Mouse (Mus musculus) stomach, embryonic 14.5 days (tissue): ENCODE measurements around the gene Vav1. TPM values are rescaled to one million over a fixed set of nuclear protein-coding genes. Genes with fewer than 3 reads are reported as not detected.
"Not testable (repeated sequence)": the region's sequence is repeated elsewhere in the genome, so short reads cannot be mapped to it uniquely, and the experiment has no call there.

ENCODE experiments used
- ATAC-seq: fragments of 200-750 bp; cut with Nextera tagmentation; 2 replicates; pipeline ENCODE4 v1.8.0; 2017; ENCODE audit warnings: low read depth, moderate TSS enrichment; ENCODE audit not compliant: insufficient number of reproducible peaks, insufficient read depth, low FRiP score
- H3K27ac ChIP-seq: fragments of 300-500 bp; sonication (generic); 2 replicates; pipeline ENCODE4 v1.5.1; 2014; ENCODE audit warnings: mild to moderate bottlenecking, low read length, moderate library complexity, mixed read lengths
- H3K27me3 ChIP-seq: fragments of 300-500 bp; sonication (generic); 2 replicates; pipeline ENCODE4 v1.6.1; 2014; ENCODE audit warnings: low read length, control low read depth, mixed read lengths; ENCODE audit not compliant: control insufficient read depth, insufficient read depth
- H3K36me3 ChIP-seq: fragments of 300-500 bp; sonication (generic); 2 replicates; pipeline ENCODE4 v1.6.1; 2014; ENCODE audit warnings: mild to moderate bottlenecking, control low read depth, low read length, moderate library complexity, mixed read lengths; ENCODE audit not compliant: control insufficient read depth, insufficient read depth
- H3K4me1 ChIP-seq: fragments of 300-500 bp; sonication (generic); 2 replicates; pipeline ENCODE4 v1.6.1; 2014; ENCODE audit warnings: low read length, control low read depth, mixed read lengths; ENCODE audit not compliant: control insufficient read depth, insufficient read depth
- H3K4me2 ChIP-seq: fragments of 300-500 bp; sonication (generic); replicated peaks from 2 replicates; pipeline ENCODE4 v1.6.1; 2014; ENCODE audit warnings: low read depth, low read length, control low read depth
- H3K4me3 ChIP-seq: fragments of 300-500 bp; sonication (generic); 2 replicates; pipeline ENCODE4 v1.5.1; 2014; ENCODE audit warnings: low read depth, low read length, control low read depth
- H3K9ac ChIP-seq: fragments of 300-500 bp; sonication (generic); replicated peaks from 2 replicates; pipeline ENCODE4 v1.6.1; 2014; ENCODE audit warnings: low read depth, mild to moderate bottlenecking, control low read depth, low read length, moderate library complexity, mixed read lengths
- H3K9me3 ChIP-seq: fragments of 300-500 bp; sonication (generic); 2 replicates; pipeline ENCODE4 v1.6.1; 2016; ENCODE audit warnings: low read depth, low read length, control low read depth; ENCODE audit not compliant: control insufficient read depth
- WGBS: fragments of 180-500 bp; shearing (Covaris S2); extraction: QIAGEN DNeasy Blood & Tissue Kit; methylation state at CpG from one replicate; pipeline ENCODE4 v1.1.7; 2014; 5-methylcytosine and 5-hydroxymethylcytosine counted together
- polyA plus RNA-seq: library from polyadenylated mRNA; unstranded; fragments of >200 nt; fragmentation: Nextera tagmentation; extraction: Ambion mirVana; gene quantifications from 2 replicates; pipeline ENCODE4 v1.2.1, GENCODE M21; 2014

Gene Vav1
- polyA plus RNA-seq, 1 experiment from 2014 or later: 1.8 TPM

DNA sequence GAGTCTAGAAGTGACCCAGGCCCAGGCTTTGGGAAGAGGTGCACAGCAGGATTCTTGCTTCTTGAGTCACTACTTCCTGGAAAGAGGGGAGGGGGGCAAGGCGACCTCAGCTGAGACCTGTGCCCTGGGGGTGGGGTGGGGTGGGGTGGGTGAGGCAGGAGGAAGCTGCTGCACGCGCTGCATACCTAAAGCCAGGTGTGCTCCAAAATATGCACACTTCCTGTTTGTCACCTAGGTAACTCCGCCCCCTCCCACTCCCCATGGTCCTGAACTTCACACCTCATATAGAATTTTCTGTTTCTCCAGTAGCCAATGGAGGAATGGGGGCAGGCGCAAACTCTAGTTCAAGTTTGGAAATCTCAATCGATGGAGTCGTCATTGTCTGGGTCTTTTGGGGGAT lies 5.1 kb upstream of the Vav1 start:
- no peak overlapping the region for H3K4me3 ChIP-seq
- no peak overlapping the region for H3K9ac ChIP-seq
- no peaks in the 10 kb centered on the region for H3K4me1 ChIP-seq
- no peak overlapping the region for H3K4me2 ChIP-seq
- H3K27ac ChIP-seq: no peak overlapping the region
- no peaks in the 10 kb centered on the region for H3K36me3 ChIP-seq
- no peaks in the 10 kb centered on the region for H3K9me3 ChIP-seq
- H3K27me3 ChIP-seq: no peaks in the 10 kb centered on the region
- WGBS: 31% methylated on average over 6 of the region's 7 CpGs
- ATAC-seq: no peak

DNA sequence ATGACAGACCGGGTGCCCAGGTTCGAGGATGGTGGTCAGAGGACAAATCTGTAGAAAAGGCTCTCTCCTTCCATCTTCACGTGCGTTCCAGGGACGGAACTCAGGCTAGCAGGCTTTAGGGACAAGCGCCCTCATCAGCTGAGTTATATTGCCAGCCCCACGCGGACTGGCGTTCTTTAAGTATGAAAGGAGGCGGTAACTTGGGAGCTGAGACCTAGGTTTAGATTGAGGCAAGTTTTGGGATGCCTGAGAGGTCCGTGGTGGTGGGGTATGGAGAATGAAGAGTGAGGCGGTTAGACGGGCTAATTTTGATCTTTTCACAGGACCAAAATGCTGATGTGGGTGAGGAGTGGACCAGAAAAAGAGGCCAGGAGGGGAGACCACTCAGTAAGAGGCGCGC lies 4.2 kb upstream of the Vav1 start:
- H3K27ac ChIP-seq: no peak overlapping the region
- H3K36me3 ChIP-seq: no peaks in the 10 kb centered on the region
- 6% methylated on average over 15 of the region's 15 CpGs for WGBS
- H3K27me3 ChIP-seq: no peaks in the 10 kb centered on the region
- no peaks in the 10 kb centered on the region for H3K9me3 ChIP-seq
- H3K9ac ChIP-seq: 0 out of 2 replicates have a peak overlapping the region, but pooled peaks have one; percentile 33
- no peaks in the 10 kb centered on the region for H3K4me1 ChIP-seq
- no peak for ATAC-seq
- peak overlapping the region; percentile 48 for H3K4me3 ChIP-seq
- peak overlapping the region; percentile 69 for H3K4me2 ChIP-seq

DNA sequence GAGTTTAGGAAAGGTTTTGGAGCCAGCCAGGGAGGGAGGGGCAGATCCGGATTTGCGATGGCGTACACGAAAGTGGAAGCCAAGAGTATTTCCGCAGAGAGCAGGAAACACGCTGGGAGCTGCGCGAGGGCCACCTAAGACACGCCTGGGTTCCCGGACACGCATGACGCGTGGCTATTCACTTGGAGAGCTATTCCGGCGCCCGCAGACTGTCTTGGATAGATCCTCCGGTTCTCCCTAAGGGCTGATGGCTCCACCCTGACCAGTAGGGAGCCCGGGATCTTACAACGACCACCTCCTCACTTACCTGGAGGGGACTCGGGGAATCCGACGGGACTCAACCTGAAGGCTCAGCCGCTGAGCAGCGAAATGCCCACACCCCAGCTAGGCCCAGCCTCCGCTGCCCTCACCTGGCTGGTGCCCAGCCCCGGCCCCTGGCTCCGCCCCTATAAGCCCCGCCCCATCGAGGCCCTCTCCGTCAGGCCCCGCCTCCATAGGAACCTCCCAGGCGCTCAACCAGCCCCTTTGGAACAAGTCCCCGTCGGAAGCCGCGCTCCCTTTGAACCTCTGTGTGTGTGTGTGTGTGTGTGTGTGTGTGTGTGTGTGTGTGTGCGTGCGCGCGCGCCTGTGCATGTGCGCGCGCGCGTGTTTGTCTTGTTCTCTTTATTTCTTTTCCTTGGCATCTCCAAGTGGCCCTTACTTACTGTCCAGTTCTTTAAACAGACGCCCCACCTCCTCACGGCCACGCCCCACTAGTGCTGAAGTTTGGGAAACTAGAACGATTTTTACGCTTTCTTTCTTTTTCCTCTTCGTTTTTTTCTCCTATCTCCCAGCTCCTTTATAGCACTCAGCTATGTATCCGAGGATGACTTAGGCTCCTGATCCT lies 3.5 kb upstream of the Vav1 start:
- WGBS: under 1% methylated on average over 51 of the region's 53 CpGs
- peak; percentile 86 for ATAC-seq

DNA sequence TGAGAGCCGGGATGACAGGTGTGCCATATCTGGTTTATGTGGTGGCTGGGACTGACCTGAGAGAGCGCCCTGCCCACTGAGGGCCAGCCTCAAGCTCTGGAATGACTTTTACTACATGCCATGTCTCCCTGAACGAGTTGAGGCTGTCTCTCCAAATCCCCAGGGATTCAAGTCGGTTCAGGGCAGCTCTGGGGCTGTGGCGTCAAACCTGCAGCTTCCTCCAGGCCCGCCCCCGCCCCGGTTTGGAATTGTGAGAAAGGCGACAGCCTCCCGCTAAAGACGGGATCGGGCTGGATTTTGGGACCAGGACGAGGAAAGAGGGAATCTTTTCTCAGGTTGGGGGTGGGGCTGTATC lies 2.9 kb upstream of the Vav1 start:
- Histone ChIP-seq H3K9ac (no peak overlapping the region), H3K4me2 (peak overlapping the region; percentile 69), H3K4me1 (no peaks in the 10 kb centered on the region), H3K27me3 (no peaks in the 10 kb centered on the region), H3K36me3 (no peaks in the 10 kb centered on the region), H3K9me3 (no peaks in the 10 kb centered on the region), H3K4me3 (peak overlapping the region; percentile 48), H3K27ac (no peak overlapping the region)
- ATAC-seq: no peak
- WGBS: 3% methylated on average over 13 of the region's 13 CpGs

More for the DNA sequence above, 3.5 kb upstream of the Vav1 start:
- Histone ChIP-seq H3K4me3 (peak overlapping the region; percentile 48), H3K27ac (no peak overlapping the region), H3K36me3 (no peaks in the 10 kb centered on the region), H3K27me3 (no peaks in the 10 kb centered on the region), H3K9ac (peak overlapping the region; percentile 33; the same call in 1 of the 2 replicates), H3K9me3 (no peaks in the 10 kb centered on the region), H3K4me2 (peak overlapping the region; percentile 69), H3K4me1 (no peaks in the 10 kb centered on the region)

DNA sequence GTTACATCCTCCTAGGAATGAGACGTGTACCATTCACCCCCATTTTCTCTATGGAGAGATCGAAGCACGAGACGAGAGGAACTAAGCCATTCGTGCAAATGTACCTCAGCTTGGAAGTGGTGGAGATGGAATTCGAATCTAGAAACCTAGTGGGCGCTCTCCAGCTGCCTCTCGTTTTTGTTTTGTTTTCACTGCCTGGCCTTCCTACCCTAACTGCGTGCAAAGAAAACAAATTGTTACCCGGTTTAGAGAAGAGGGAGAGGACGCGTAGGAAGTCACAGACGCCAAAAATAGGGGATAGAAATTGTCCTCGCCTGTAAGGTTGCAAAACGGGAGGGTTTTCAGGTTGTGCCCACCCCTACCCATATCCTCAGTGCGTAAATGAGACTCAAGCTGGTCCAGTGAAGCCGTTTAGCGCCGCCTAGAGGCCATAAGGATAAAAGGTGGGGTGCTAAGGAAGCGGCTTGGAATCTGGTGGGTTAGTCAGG lies 2.2 kb upstream of the Vav1 start:
- 1% methylated on average over 20 of the region's 20 CpGs for WGBS
- Histone ChIP-seq H3K27me3 (no peaks in the 10 kb centered on the region), H3K36me3 (no peaks in the 10 kb centered on the region), H3K9ac (no peak overlapping the region), H3K4me2 (peak overlapping the region; percentile 69), H3K4me3 (peak overlapping the region; percentile 48), H3K4me1 (no peaks in the 10 kb centered on the region), H3K9me3 (no peaks in the 10 kb centered on the region), H3K27ac (no peak overlapping the region)
- ATAC-seq: peak; percentile 31; the same call in 1 of the 2 replicates

DNA sequence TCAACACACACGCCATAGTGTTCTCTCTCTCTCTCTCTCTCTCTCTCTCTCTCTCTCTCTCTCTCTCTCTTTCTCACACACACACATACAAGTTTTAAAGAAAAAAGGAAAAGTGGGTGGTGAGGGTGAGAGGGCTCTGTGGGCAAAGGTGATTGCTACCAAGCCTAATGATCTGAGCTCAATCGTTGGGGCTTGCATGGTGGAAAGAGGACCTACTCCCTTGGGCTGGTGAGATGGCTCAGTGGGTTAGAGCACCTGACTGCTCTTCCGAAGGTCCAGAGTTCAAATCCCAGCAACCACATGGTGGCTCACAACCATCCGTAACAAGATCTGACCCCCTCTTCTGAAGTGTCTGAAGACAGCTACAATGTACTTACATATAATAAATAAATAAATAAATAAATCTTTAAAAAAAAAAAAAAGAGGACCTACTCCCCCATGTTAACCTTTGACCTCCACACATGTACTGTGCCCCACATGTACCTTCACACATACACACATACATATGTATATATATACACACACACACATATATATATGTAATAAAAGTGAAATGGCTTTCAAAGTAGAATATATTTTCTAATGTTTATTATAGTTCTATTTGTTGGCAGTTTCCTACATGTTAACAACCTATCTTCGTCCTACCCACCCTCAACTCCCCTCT lies 1.2 kb upstream of the Vav1 start:
- not testable (repeated sequence) for H3K27me3 ChIP-seq, H3K27ac ChIP-seq, H3K4me3 ChIP-seq, H3K36me3 ChIP-seq, H3K9me3 ChIP-seq, H3K9ac ChIP-seq, H3K4me2 ChIP-seq, ATAC-seq, H3K4me1 ChIP-seq
- WGBS: 82% methylated on average over 4 of the region's 5 CpGs

DNA sequence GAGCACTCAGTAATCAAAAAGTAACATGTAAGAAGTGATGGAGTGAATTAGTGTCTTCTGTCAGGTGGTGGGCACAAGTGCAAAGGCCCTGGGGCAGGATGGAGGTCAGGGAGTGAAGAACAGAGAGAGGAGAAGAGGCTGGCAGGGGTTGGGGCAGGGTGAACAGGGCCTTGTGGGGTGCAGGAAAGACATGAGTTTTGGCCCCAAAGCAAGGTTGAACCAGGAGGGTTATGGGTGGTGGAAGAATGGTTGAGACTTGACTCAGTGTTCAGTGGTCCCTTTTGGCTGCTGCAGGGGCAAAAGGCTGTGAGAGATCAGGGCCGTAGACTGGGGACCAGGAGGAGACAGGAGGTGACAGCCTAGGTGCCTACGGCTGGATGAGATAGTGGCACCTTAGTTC lies 363 bp upstream of the Vav1 start:
- 71% methylated on average over 2 of the region's 2 CpGs for WGBS
- no peak for ATAC-seq

DNA sequence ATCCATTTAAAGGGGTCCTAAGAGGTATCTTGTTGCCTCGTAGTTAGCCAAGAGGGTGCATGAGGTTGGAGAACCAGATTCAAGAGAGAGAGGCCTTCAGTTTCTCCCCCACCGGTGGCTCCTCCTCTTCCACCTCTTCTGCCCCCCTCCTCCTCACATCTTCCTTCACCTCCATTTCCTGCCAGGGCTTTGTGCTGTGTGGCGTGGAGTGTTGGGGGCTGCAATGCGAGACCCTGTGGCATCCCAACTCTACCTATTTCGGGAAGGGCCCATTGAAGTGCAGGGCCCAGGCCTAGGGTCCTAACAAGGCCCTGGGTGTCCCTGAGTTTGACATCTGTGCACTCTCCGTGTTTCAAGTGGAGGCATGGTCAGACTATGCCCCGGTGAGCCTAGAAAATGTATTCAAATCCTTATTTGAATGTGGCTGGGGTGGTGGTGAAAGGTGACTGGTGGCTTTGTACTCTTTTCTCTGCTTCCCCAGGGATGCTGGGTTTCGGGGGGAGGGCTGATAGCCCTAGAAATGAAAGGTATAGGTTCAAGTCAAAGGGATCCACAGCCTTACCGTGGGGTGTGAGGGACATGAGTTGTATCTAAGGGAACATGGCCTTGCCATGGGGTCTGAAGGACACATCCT lies 808 bp downstream of the Vav1 start:
- no peaks in the 10 kb centered on the region for H3K4me1 ChIP-seq
- ATAC-seq: no peak
- H3K36me3 ChIP-seq: no peaks in the 10 kb centered on the region
- H3K4me3 ChIP-seq: no peak overlapping the region; the same call in 1 of the 2 replicates
- H3K9ac ChIP-seq: no peak overlapping the region
- 63% methylated on average over 9 of the region's 9 CpGs for WGBS
- no peaks in the 10 kb centered on the region for H3K9me3 ChIP-seq
- no peaks in the 10 kb centered on the region for H3K27me3 ChIP-seq
- H3K4me2 ChIP-seq: no peak overlapping the region
- H3K27ac ChIP-seq: no peak overlapping the region

More for the DNA sequence above, 363 bp upstream of the Vav1 start:
- no peaks in the 10 kb centered on the region for H3K9me3 ChIP-seq
- H3K4me3 ChIP-seq: no peak overlapping the region
- H3K4me2 ChIP-seq: no peak overlapping the region
- H3K36me3 ChIP-seq: no peaks in the 10 kb centered on the region
- H3K9ac ChIP-seq: no peak overlapping the region
- H3K27ac ChIP-seq: no peak overlapping the region
- H3K4me1 ChIP-seq: no peaks in the 10 kb centered on the region
- no peaks in the 10 kb centered on the region for H3K27me3 ChIP-seq
